Mouse (Mus musculus) midbrain, postnatal 0 days (tissue): ENCODE measurements around the gene Clec4e. TPM values are rescaled to one million over a fixed set of nuclear protein-coding genes. Genes with fewer than 3 reads are reported as not detected.
"Not testable (repeated sequence)": the region's sequence is repeated elsewhere in the genome, so short reads cannot be mapped to it uniquely, and the experiment has no call there.

Experiments used
- ATAC-seq: fragments of 200-750 bp; cut with Nextera tagmentation; 2 replicates; pipeline ENCODE4 v1.8.0; 2017; ENCODE audit warnings: moderate number of reproducible peaks, mild to moderate bottlenecking, moderate TSS enrichment, moderate library complexity; ENCODE audit not compliant: low FRiP score
- DNase-seq: peaks from one replicate; pipeline ENCODE4 v3.0.0-alpha.2; 2015; ENCODE audit warnings: low spot score
- H3K27ac ChIP-seq: fragments of 300-500 bp; sonication (generic); 2 replicates; pipeline ENCODE4 v1.5.1; 2014; ENCODE audit warnings: low read depth, mild to moderate bottlenecking, low read length, mixed read lengths
- H3K27me3 ChIP-seq: fragments of 300-500 bp; sonication (generic); 2 replicates; pipeline ENCODE4 v1.6.1; 2014; ENCODE audit warnings: low read length, control low read depth, mixed read lengths; ENCODE audit not compliant: insufficient read depth
- H3K36me3 ChIP-seq: fragments of 300-500 bp; sonication (generic); 2 replicates; pipeline ENCODE4 v1.6.1; 2014; ENCODE audit warnings: low read length, control low read depth, mixed read lengths; ENCODE audit not compliant: insufficient read depth
- H3K4me1 ChIP-seq: fragments of 300-500 bp; sonication (generic); 2 replicates; pipeline ENCODE4 v1.6.1; 2014; ENCODE audit warnings: mild to moderate bottlenecking, control low read depth, antibody characterized with exemption, low read length, mixed read lengths; ENCODE audit not compliant: insufficient read depth
- H3K4me2 ChIP-seq: fragments of 300-500 bp; sonication (generic); 2 replicates; pipeline ENCODE4 v1.6.1; 2014; ENCODE audit warnings: low read depth, mild to moderate bottlenecking, low read length, mixed read lengths; ENCODE audit not compliant: poor library complexity, severe bottlenecking
- H3K4me3 ChIP-seq: fragments of 300-500 bp; sonication (generic); 2 replicates; pipeline ENCODE4 v1.5.1; 2014; ENCODE audit warnings: low read depth, mild to moderate bottlenecking, low read length, moderate library complexity
- H3K9ac ChIP-seq: fragments of 300-500 bp; sonication (generic); replicated peaks from 2 replicates; pipeline ENCODE4 v1.6.1; 2014; ENCODE audit warnings: mild to moderate bottlenecking, low read length, moderate library complexity, mixed read lengths; ENCODE audit not compliant: poor library complexity, severe bottlenecking
- H3K9me3 ChIP-seq: fragments of 300-500 bp; sonication (generic); 2 replicates; pipeline ENCODE4 v1.6.1; 2016; ENCODE audit warnings: low read length, control low read depth
- CTCF ChIP-seq: IDR thresholded peaks from 2 replicates; pipeline ENCODE4 v1.5.1; 2016; ENCODE audit warnings: antibody characterized with exemption, mild to moderate bottlenecking
- WGBS: fragments of 180-500 bp; shearing (Covaris S2); extraction: QIAGEN DNeasy Blood & Tissue Kit; methylation state at CpG from one replicate; pipeline ENCODE4 v1.1.7; 2014; 5-methylcytosine and 5-hydroxymethylcytosine counted together
- polyA plus RNA-seq: library from polyadenylated mRNA; unstranded; fragments of >200 nt; fragmentation: Nextera tagmentation; extraction: Ambion mirVana; gene quantifications from 2 replicates; pipeline ENCODE4 v1.2.1, GENCODE M21; 2015
- total RNA-seq: library from RNA; depleted of rRNA; stranded (reverse); fragments of >200 nt; gene quantifications from 2 replicates; pipeline ENCODE4 v1.2.3, GENCODE M21; 2014; rRNA removed

Clec4e gene
- total RNA-seq = 0.16 TPM in 1 of 2 replicates, not detected in the other
- polyA plus RNA-seq = not detected in 2 replicates

DNA sequence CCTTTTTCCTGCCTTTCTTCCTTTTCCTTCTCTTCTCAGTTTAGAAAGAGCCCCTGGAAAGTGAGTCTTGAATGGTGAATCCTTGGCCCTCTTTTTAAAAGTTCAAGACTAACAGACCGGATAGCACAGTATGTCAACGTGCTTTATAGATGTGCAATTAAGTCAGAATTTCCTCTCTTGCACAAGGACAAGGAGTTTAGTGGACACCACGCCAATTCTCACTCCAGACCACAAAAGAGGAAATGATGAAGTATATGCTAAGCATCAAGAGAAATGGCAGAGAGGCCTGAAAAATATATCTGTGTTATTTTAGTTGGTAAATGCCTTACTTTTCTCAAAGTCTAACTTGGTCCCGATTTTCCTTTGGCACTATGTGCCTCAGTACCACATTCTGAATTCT, at the start of gene Clec4e:
Gene Clec4e (minus strand): TSS at position 118 of the 400 bp plus-strand sequence.
- no peak for DNase-seq
- no peaks in the 10 kb centered on the region for H3K36me3 ChIP-seq
- 88% methylated on average over 4 of the region's 4 CpGs for WGBS
- H3K4me1 ChIP-seq = no peaks in the 10 kb centered on the region
- no peaks in the 10 kb centered on the region for H3K9me3 ChIP-seq
- ATAC-seq = no peak
- no peak within 1 kb of the TSS for H3K4me3 ChIP-seq
- no peaks in the 10 kb centered on the region for H3K27me3 ChIP-seq
- no peak within 1 kb of the TSS for H3K4me2 ChIP-seq
- no peak within 1 kb of the TSS for H3K9ac ChIP-seq
- H3K27ac ChIP-seq = no peak within 1 kb of the TSS
- TF ChIP-seq CTCF = no peak

DNA sequence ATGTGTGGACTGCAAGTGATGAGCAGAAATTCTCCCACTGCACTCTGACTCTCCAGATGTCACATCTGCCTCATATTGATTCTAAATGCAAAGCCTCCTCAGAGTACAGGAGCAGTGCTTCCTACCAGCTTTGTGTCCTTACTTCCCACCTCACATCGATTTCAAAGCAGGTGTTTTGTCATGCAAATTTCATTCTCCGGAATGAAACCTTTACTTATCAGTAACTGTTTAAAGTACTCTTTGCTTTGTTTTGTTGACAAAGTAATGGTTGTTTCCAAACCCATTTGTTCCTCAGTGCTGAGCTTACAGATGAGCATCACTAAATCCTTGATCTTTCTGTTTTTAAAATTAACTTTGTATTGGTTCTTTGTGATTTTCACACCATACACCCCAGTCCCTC, 42.8 kb upstream of the Clec4e start:
- Histone ChIP-seq H3K27me3 (no peaks in the 10 kb centered on the region), H3K4me1 (no peaks in the 10 kb centered on the region), H3K4me3 (no peak overlapping the region), H3K9ac (no peak overlapping the region), H3K9me3 (no peaks in the 10 kb centered on the region), H3K27ac (no peak overlapping the region), H3K36me3 (no peaks in the 10 kb centered on the region), H3K4me2 (no peak overlapping the region)
- ATAC-seq (no peak), DNase-seq (no peak)
- no peak for TF ChIP-seq CTCF
- WGBS = 26% methylated on average over 2 of the region's 2 CpGs

DNA sequence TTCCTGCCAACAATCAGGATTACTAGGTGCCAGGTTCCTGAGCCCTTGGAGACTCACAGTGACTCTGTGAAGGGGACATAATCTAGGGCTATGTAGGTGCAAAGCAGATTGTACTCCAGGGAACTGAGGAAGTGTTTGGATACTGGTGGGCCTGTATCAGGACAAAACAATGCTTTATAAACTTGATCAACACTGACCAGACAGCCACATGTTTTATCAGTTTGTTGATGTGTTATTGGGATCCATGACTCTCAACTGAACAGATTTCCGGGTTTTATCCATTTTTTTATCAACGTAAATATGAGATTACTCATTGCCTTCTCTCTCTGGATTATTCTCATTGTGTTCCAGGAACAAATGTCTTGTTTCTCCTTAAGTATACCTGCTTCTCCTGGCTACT, 18.4 kb upstream of the Clec4e start, which contains the start of gene Vmn2r19:
Gene Vmn2r19 (plus strand): TSS at position 301 of the 400 bp plus-strand sequence.
- no peak for DNase-seq
- Histone ChIP-seq H3K4me3 (no peak within 1 kb of the TSS), H3K27ac (no peak within 1 kb of the TSS), H3K9me3 (no peaks in the 10 kb centered on the region), H3K4me1 (no peaks in the 10 kb centered on the region), H3K4me2 (no peak within 1 kb of the TSS), H3K9ac (no peak within 1 kb of the TSS), H3K36me3 (no peaks in the 10 kb centered on the region), H3K27me3 (no peaks in the 10 kb centered on the region)
- no peak for TF ChIP-seq CTCF
- ATAC-seq = no peak
- WGBS = 98% methylated on average over 2 of the region's 2 CpGs

DNA sequence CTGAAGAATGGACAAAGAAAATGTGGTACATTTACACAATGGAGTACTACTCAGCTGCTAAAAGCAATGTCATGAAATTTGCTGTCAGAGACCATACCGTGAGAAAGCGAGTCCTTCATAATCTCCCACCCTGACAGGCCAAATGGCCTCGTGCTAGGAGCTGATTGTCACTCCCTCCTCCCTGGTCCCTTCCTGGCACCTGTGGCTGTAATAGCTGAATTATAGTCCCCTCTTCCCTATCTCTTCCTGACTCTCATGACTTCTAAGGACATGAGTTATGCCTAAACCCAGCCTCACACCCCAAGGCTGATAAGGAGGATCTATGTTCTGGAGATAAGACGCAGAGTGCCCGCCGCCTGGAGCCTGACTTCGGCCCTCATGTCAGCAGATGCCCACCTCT, 16.6 kb upstream of the Clec4e start:
- H3K4me2 ChIP-seq, H3K27ac ChIP-seq, H3K9me3 ChIP-seq, ATAC-seq, H3K9ac ChIP-seq, H3K4me3 ChIP-seq, DNase-seq, H3K27me3 ChIP-seq, H3K4me1 ChIP-seq, H3K36me3 ChIP-seq: not testable (repeated sequence)
- WGBS = 87% methylated on average over 7 of the region's 7 CpGs

DNA sequence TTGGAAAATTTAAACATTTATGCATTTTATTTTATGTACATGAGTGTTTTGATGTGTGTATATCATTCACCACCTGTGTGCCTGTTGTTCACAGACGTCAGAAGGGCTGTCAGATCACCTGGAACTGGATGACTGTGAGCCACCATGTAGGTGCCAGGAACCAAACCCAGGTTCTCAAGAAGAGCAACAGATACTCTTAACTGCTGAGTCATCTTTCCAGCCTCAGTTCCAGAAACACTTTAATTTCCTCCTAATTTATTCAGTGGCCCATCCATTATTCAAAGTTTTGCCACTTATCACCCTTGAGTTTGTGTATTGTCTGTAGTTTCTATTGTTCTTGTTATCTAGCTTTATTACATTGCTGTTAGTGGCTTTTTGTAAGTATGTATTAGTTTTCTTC, 7.0 kb upstream of the Clec4e start:
- Histone ChIP-seq H3K27me3 (no peaks in the 10 kb centered on the region), H3K36me3 (no peaks in the 10 kb centered on the region), H3K4me3 (no peak overlapping the region), H3K9ac (no peak overlapping the region), H3K4me1 (no peaks in the 10 kb centered on the region), H3K27ac (no peak overlapping the region), H3K4me2 (no peak overlapping the region), H3K9me3 (no peaks in the 10 kb centered on the region)
- ATAC-seq = no peak
- TF ChIP-seq CTCF = no peak
- no peak for DNase-seq
- 69% methylated on average over 1 of the region's 1 CpGs for WGBS

DNA sequence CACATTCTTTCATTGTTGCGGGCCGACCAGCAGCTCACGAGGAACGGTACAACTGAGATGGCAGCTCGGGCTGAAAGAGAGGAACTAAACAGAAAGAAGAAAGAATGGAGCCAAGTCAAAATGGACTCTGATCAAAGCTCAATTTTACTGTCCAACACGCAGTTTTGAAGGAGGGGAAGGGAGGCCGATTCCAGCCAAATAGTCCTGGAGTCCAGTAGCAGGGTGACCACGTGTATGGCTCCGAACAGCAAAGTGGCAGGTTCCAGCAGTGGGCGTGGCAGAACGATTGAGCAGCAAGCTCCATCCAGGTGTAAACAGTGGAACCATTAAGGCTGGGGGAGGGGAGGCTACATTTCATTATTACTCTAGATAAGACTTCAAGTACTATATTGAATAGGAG, 3.8 kb upstream of the Clec4e start:
- H3K4me1 ChIP-seq, H3K9ac ChIP-seq, H3K27ac ChIP-seq, H3K4me3 ChIP-seq, H3K9me3 ChIP-seq, H3K4me2 ChIP-seq, DNase-seq, H3K36me3 ChIP-seq, ATAC-seq, H3K27me3 ChIP-seq: not testable (repeated sequence)
- WGBS = 93% methylated on average over 11 of the region's 11 CpGs
